Mouse (Mus musculus): Measurements from ENCODE around the gene Fam71f1. TPM values are rescaled to one million over a fixed set of nuclear protein-coding genes. Genes with fewer than 3 reads are reported as not detected.

Fam71f1 gene
- total and polyA plus RNA-seq, 2 experiments from 2014 or later: 0.07 TPM; not detected in 1

GRCm38 (mm10) chr6:29363129-29363515 is 44.2 kb downstream of the Fam71f1 start:
- H3K36me3 ChIP-seq (replicated peaks; ENCODE audit: control insufficient read depth, insufficient read depth, low read length): peaks cover 46% of the 10 kb centered on the region
- no peak overlapping the region for H3K9ac ChIP-seq (replicated peaks; ENCODE audit: low read depth, low read length)
- H3K4me2 ChIP-seq (ENCODE audit: low read depth, low read length): no peak overlapping the region
- H3K4me1 ChIP-seq (ENCODE audit: control insufficient read depth, insufficient read depth): peaks cover 19% of the 10 kb centered on the region
- no peak for DNase-seq (ENCODE audit: low spot score)
- 68% methylated on average over 3 of the region's 3 CpGs for WGBS
- peak overlapping the region; percentile 71 for H3K27ac ChIP-seq (ENCODE audit: low read depth)
- no peak overlapping the region for H3K4me3 ChIP-seq (ENCODE audit: low read depth, low read length)
- no peak for ATAC-seq (ENCODE audit: insufficient read depth, low read depth)
- H3K27me3 ChIP-seq (ENCODE audit: control insufficient read depth, insufficient read depth, low read length): no peaks in the 10 kb centered on the region
- no peaks in the 10 kb centered on the region for H3K9me3 ChIP-seq (replicated peaks; ENCODE audit: control insufficient read depth, low read length)
- TF ChIP-seq CTCF (IDR thresholded peaks at IDR 0.05; ENCODE audit: low read depth): no peak
- TF ChIP-seq EP300 (IDR thresholded peaks at IDR 0.05; ENCODE audit: low read depth): no peak

- DNase-seq (ENCODE audit: low spot score): no peak
- TF ChIP-seq CTCF (IDR thresholded peaks at IDR 0.05; ENCODE audit: low read depth) (no peak), EP300 (IDR thresholded peaks at IDR 0.05; ENCODE audit: low read depth) (no peak)
- no peak for ATAC-seq (ENCODE audit: insufficient read depth, low read depth)
- H3K27ac ChIP-seq (ENCODE audit: low read depth): no peak overlapping the region
- 88% methylated on average over 1 of the region's 1 CpGs for WGBS
- peaks cover 59% of the 10 kb centered on the region for H3K36me3 ChIP-seq (replicated peaks; ENCODE audit: control insufficient read depth, insufficient read depth, low read length)
- no peaks in the 10 kb centered on the region for H3K27me3 ChIP-seq (ENCODE audit: control insufficient read depth, insufficient read depth, low read length)
- H3K9ac ChIP-seq (replicated peaks; ENCODE audit: low read depth, low read length): no peak overlapping the region
- no peak overlapping the region for H3K4me3 ChIP-seq (ENCODE audit: low read depth, low read length)
- no peaks in the 10 kb centered on the region for H3K9me3 ChIP-seq (replicated peaks; ENCODE audit: control insufficient read depth, low read length)
- H3K4me2 ChIP-seq (ENCODE audit: low read depth, low read length): no peak overlapping the region
- H3K4me1 ChIP-seq (ENCODE audit: control insufficient read depth, insufficient read depth): peaks cover 8% of the 10 kb centered on the region
These were observed 46.3 kb downstream of the Fam71f1 start for GRCm38 (mm10) chr6:29365277-29365676.

GRCm38 (mm10) chr6:29377386-29377785 is 58.4 kb downstream of the Fam71f1 start:
- Histone ChIP-seq H3K4me3 (ENCODE audit: low read depth, low read length) (no peak overlapping the region), H3K36me3 (replicated peaks; ENCODE audit: control insufficient read depth, insufficient read depth, low read length) (peaks cover 54% of the 10 kb centered on the region), H3K4me2 (ENCODE audit: low read depth, low read length) (no peak overlapping the region), H3K9ac (replicated peaks; ENCODE audit: low read depth, low read length) (no peak overlapping the region), H3K27me3 (ENCODE audit: control insufficient read depth, insufficient read depth, low read length) (no peaks in the 10 kb centered on the region), H3K27ac (ENCODE audit: low read depth) (no peak overlapping the region), H3K4me1 (ENCODE audit: control insufficient read depth, insufficient read depth) (no peaks in the 10 kb centered on the region), H3K9me3 (replicated peaks; ENCODE audit: control insufficient read depth, low read length) (no peaks in the 10 kb centered on the region)
- DNase-seq (ENCODE audit: low spot score): no peak
- TF ChIP-seq EP300 (IDR thresholded peaks at IDR 0.05; ENCODE audit: low read depth) (no peak), CTCF (IDR thresholded peaks at IDR 0.05; ENCODE audit: low read depth) (no peak)
- 73% methylated on average over 4 of the region's 4 CpGs for WGBS
- ATAC-seq (ENCODE audit: insufficient read depth, low read depth): no peak

- no peaks in the 10 kb centered on the region for H3K27me3 ChIP-seq (ENCODE audit: control insufficient read depth, insufficient read depth, low read length)
- H3K36me3 ChIP-seq (replicated peaks; ENCODE audit: control insufficient read depth, insufficient read depth, low read length): peaks cover 41% of the 10 kb centered on the region
- ATAC-seq (ENCODE audit: insufficient read depth, low read depth) (no peak), DNase-seq (ENCODE audit: low spot score) (no peak)
- no peak for TF ChIP-seq EP300 (IDR thresholded peaks at IDR 0.05; ENCODE audit: low read depth)
- no peak for TF ChIP-seq CTCF (IDR thresholded peaks at IDR 0.05; ENCODE audit: low read depth)
- 90% methylated on average over 10 of the region's 10 CpGs for WGBS
- no peak overlapping the region for H3K4me2 ChIP-seq (ENCODE audit: low read depth, low read length)
- no peak overlapping the region for H3K27ac ChIP-seq (ENCODE audit: low read depth)
- no peaks in the 10 kb centered on the region for H3K4me1 ChIP-seq (ENCODE audit: control insufficient read depth, insufficient read depth)
- H3K9ac ChIP-seq (replicated peaks; ENCODE audit: low read depth, low read length): no peak overlapping the region
- no peak overlapping the region for H3K4me3 ChIP-seq (ENCODE audit: low read depth, low read length)
- no peaks in the 10 kb centered on the region for H3K9me3 ChIP-seq (replicated peaks; ENCODE audit: control insufficient read depth, low read length)
These were observed 59.7 kb downstream of the Fam71f1 start for GRCm38 (mm10) chr6:29378678-29379077.

GRCm38 (mm10) chr6:29379954-29380353 is 61.0 kb downstream of the Fam71f1 start:
- no peak overlapping the region for H3K4me3 ChIP-seq (ENCODE audit: low read depth, low read length)
- peaks cover 28% of the 10 kb centered on the region for H3K36me3 ChIP-seq (replicated peaks; ENCODE audit: control insufficient read depth, insufficient read depth, low read length)
- no peak overlapping the region for H3K4me2 ChIP-seq (ENCODE audit: low read depth, low read length)
- no peaks in the 10 kb centered on the region for H3K9me3 ChIP-seq (replicated peaks; ENCODE audit: control insufficient read depth, low read length)
- H3K9ac ChIP-seq (replicated peaks; ENCODE audit: low read depth, low read length): no peak overlapping the region
- H3K4me1 ChIP-seq (ENCODE audit: control insufficient read depth, insufficient read depth): peaks cover 4% of the 10 kb centered on the region; the same call in 1 of the 2 replicates
- H3K27ac ChIP-seq (ENCODE audit: low read depth): no peak overlapping the region
- TF ChIP-seq EP300 (IDR thresholded peaks at IDR 0.05; ENCODE audit: low read depth) (no peak), CTCF (IDR thresholded peaks at IDR 0.05; ENCODE audit: low read depth) (no peak)
- ATAC-seq (ENCODE audit: insufficient read depth, low read depth) (no peak), DNase-seq (ENCODE audit: low spot score) (no peak)
- no peaks in the 10 kb centered on the region for H3K27me3 ChIP-seq (ENCODE audit: control insufficient read depth, insufficient read depth, low read length)
- WGBS: 89% methylated on average over 6 of the region's 6 CpGs

- no peak for DNase-seq (ENCODE audit: low spot score)
- Histone ChIP-seq H3K4me1 (ENCODE audit: control insufficient read depth, insufficient read depth) (peaks cover 5% of the 10 kb centered on the region), H3K4me2 (ENCODE audit: low read depth, low read length) (no peak overlapping the region), H3K9ac (replicated peaks; ENCODE audit: low read depth, low read length) (no peak overlapping the region), H3K27ac (ENCODE audit: low read depth) (no peak overlapping the region), H3K4me3 (ENCODE audit: low read depth, low read length) (no peak overlapping the region), H3K27me3 (ENCODE audit: control insufficient read depth, insufficient read depth, low read length) (no peaks in the 10 kb centered on the region), H3K9me3 (replicated peaks; ENCODE audit: control insufficient read depth, low read length) (no peaks in the 10 kb centered on the region), H3K36me3 (replicated peaks; ENCODE audit: control insufficient read depth, insufficient read depth, low read length) (peaks cover 5% of the 10 kb centered on the region; the same call in 1 of the 2 replicates)
- no peak for TF ChIP-seq EP300 (IDR thresholded peaks at IDR 0.05; ENCODE audit: low read depth)
- no peak for TF ChIP-seq CTCF (IDR thresholded peaks at IDR 0.05; ENCODE audit: low read depth)
- 63% methylated on average over 2 of the region's 2 CpGs for WGBS
- ATAC-seq (ENCODE audit: insufficient read depth, low read depth): no peak
These were observed 63.5 kb downstream of the Fam71f1 start for GRCm38 (mm10) chr6:29382442-29382841.

Other genes starting within 250 kb of the Fam71f1 start
- 6.8 and 15.3 TPM in 2 replicates for gene Rbm28, start 154.1 kb upstream of the Fam71f1 start, total RNA-seq (2014; rRNA removed; ENCODE audit: low replicate concordance)
- 13.3 and 15.1 TPM in 2 replicates for gene Rbm28, start 154.1 kb upstream of the Fam71f1 start, polyA plus RNA-seq (2015; fragmentation: Nextera tagmentation; extraction: Ambion mirVana)
- 0.65 and 4.9 TPM in 2 replicates for gene Prrt4, start 139.6 kb upstream of the Fam71f1 start, total RNA-seq (2014; rRNA removed; ENCODE audit: low replicate concordance)
- gene Prrt4, start 139.6 kb upstream of the Fam71f1 start, polyA plus RNA-seq (2015; fragmentation: Nextera tagmentation; extraction: Ambion mirVana): 1.3 and 1.6 TPM in 2 replicates
- gene Impdh1, start 102.8 kb upstream of the Fam71f1 start, total RNA-seq (2014; rRNA removed; ENCODE audit: low replicate concordance): 13.5 and 18.9 TPM in 2 replicates
- 23.7 and 25.7 TPM in 2 replicates for gene Impdh1, start 102.8 kb upstream of the Fam71f1 start, polyA plus RNA-seq (2015; fragmentation: Nextera tagmentation; extraction: Ambion mirVana)
- gene Hilpda, start 46.7 kb upstream of the Fam71f1 start, total RNA-seq (2014; rRNA removed; ENCODE audit: low replicate concordance): 42.1 and 46.5 TPM in 2 replicates
- 23.8 and 27.8 TPM in 2 replicates for gene Hilpda, start 46.7 kb upstream of the Fam71f1 start, polyA plus RNA-seq (2015; fragmentation: Nextera tagmentation; extraction: Ambion mirVana)
- gene Fam71f2, start 39.5 kb upstream of the Fam71f1 start, total RNA-seq (2014; rRNA removed; ENCODE audit: low replicate concordance): not detected in 2 replicates
- 0.12 and 0.18 TPM in 2 replicates for gene Fam71f2, start 39.5 kb upstream of the Fam71f1 start, polyA plus RNA-seq (2015; fragmentation: Nextera tagmentation; extraction: Ambion mirVana)
- gene Calu, start 28.9 kb downstream of the Fam71f1 start, total RNA-seq (2014; rRNA removed; ENCODE audit: low replicate concordance): 296 and 341 TPM in 2 replicates
- gene Calu, start 28.9 kb downstream of the Fam71f1 start, polyA plus RNA-seq (2015; fragmentation: Nextera tagmentation; extraction: Ambion mirVana): 278 and 287 TPM in 2 replicates
- 15.1 TPM in 1 of 2 replicates, not detected in the other for gene Opn1sw, start 69.3 kb downstream of the Fam71f1 start, total RNA-seq (2014; rRNA removed; ENCODE audit: low replicate concordance)
- 0.12 and 0.40 TPM in 2 replicates for gene Opn1sw, start 69.3 kb downstream of the Fam71f1 start, polyA plus RNA-seq (2015; fragmentation: Nextera tagmentation; extraction: Ambion mirVana)
- 14.9 and 15.7 TPM in 2 replicates for gene Ccdc136, start 77.2 kb downstream of the Fam71f1 start, total RNA-seq (2014; rRNA removed; ENCODE audit: low replicate concordance)
- gene Ccdc136, start 77.2 kb downstream of the Fam71f1 start, polyA plus RNA-seq (2015; fragmentation: Nextera tagmentation; extraction: Ambion mirVana): 10.6 and 14.3 TPM in 2 replicates
- gene Flnc, start 114.1 kb downstream of the Fam71f1 start, total RNA-seq (2014; rRNA removed; ENCODE audit: low replicate concordance): 241 and 301 TPM in 2 replicates
- 18.5 and 24.3 TPM in 2 replicates for gene Flnc, start 114.1 kb downstream of the Fam71f1 start, polyA plus RNA-seq (2015; fragmentation: Nextera tagmentation; extraction: Ambion mirVana)
- gene Atp6v1f, start 148.6 kb downstream of the Fam71f1 start, total RNA-seq (2014; rRNA removed; ENCODE audit: low replicate concordance): 162 and 247 TPM in 2 replicates
- gene Atp6v1f, start 148.6 kb downstream of the Fam71f1 start, polyA plus RNA-seq (2015; fragmentation: Nextera tagmentation; extraction: Ambion mirVana): 228 and 238 TPM in 2 replicates
- not detected in 2 replicates for gene Atp6v1fnb, start 152.3 kb downstream of the Fam71f1 start, total RNA-seq (2014; rRNA removed; ENCODE audit: low replicate concordance)
- gene Atp6v1fnb, start 152.3 kb downstream of the Fam71f1 start, polyA plus RNA-seq (2015; fragmentation: Nextera tagmentation; extraction: Ambion mirVana): not detected in 2 replicates
- gene Kcp, start 188.8 kb downstream of the Fam71f1 start, total RNA-seq (2014; rRNA removed; ENCODE audit: low replicate concordance): 6.2 and 17.9 TPM in 2 replicates
- gene Kcp, start 188.8 kb downstream of the Fam71f1 start, polyA plus RNA-seq (2015; fragmentation: Nextera tagmentation; extraction: Ambion mirVana): 4.2 and 4.7 TPM in 2 replicates
- 3.5 and 3.6 TPM in 2 replicates for gene Irf5, start 207.5 kb downstream of the Fam71f1 start, total RNA-seq (2014; rRNA removed; ENCODE audit: low replicate concordance)
- gene Irf5, start 207.5 kb downstream of the Fam71f1 start, polyA plus RNA-seq (2015; fragmentation: Nextera tagmentation; extraction: Ambion mirVana): 2.3 and 2.7 TPM in 2 replicates

All from heart, postnatal 0 days (tissue).